Mouse (Mus musculus) forebrain, embryonic 16.5 days (tissue): ENCODE measurements around the gene Tsr3. TPM values are rescaled to one million over a fixed set of nuclear protein-coding genes. Genes with fewer than 3 reads are reported as not detected.

Experiments used
- ATAC-seq: fragments of 200-750 bp; cut with Nextera tagmentation; 2 replicates; pipeline ENCODE4 v1.8.0; 2017; ENCODE audit warnings: mild to moderate bottlenecking, moderate library complexity
- H3K27ac ChIP-seq: fragments of 300-500 bp; sonication (generic); 2 replicates; pipeline ENCODE4 v1.5.1; 2014; ENCODE audit warnings: low read length, control low read depth
- H3K27me3 ChIP-seq: fragments of 300-500 bp; sonication (generic); replicated peaks from 2 replicates; pipeline ENCODE4 v1.6.1; 2014; ENCODE audit warnings: low read length; ENCODE audit not compliant: control insufficient read depth, insufficient read depth
- H3K36me3 ChIP-seq: fragments of 300-500 bp; sonication (generic); 2 replicates; pipeline ENCODE4 v1.6.1; 2014; ENCODE audit not compliant: control insufficient read depth, insufficient read depth
- H3K4me1 ChIP-seq: fragments of 300-500 bp; sonication (generic); replicated peaks from 2 replicates; pipeline ENCODE4 v1.6.1; 2014; ENCODE audit warnings: low read length; ENCODE audit not compliant: control insufficient read depth, insufficient read depth
- H3K4me2 ChIP-seq: fragments of 300-500 bp; sonication (generic); 2 replicates; pipeline ENCODE4 v1.6.1; 2014; ENCODE audit warnings: mild to moderate bottlenecking, low read length, control low read depth
- H3K4me3 ChIP-seq: fragments of 300-500 bp; sonication (generic); replicated peaks from 2 replicates; pipeline ENCODE4 v1.5.1; 2014; ENCODE audit warnings: mild to moderate bottlenecking, low read length, control low read depth
- H3K9ac ChIP-seq: fragments of 300-500 bp; sonication (generic); replicated peaks from 2 replicates; pipeline ENCODE4 v1.6.1; 2014; ENCODE audit warnings: low read depth, low read length, control low read depth
- H3K9me3 ChIP-seq: fragments of 300-500 bp; sonication (generic); 2 replicates; pipeline ENCODE4 v1.6.1; 2016; ENCODE audit warnings: low read length; ENCODE audit not compliant: control insufficient read depth
- WGBS: fragments of 180-500 bp; shearing (Covaris S2); extraction: QIAGEN DNeasy Blood & Tissue Kit; methylation state at CpG from one replicate; pipeline ENCODE4 v1.1.7; 2014; 5-methylcytosine and 5-hydroxymethylcytosine counted together
- polyA plus RNA-seq: library from polyadenylated mRNA; unstranded; fragments of >200 nt; fragmentation: Nextera tagmentation; extraction: Ambion mirVana; gene quantifications from 2 replicates; pipeline ENCODE4 v1.2.1, GENCODE M21; 2015

Tsr3 gene
- 62.2 and 62.9 TPM in 2 replicates for polyA plus RNA-seq

DNA sequence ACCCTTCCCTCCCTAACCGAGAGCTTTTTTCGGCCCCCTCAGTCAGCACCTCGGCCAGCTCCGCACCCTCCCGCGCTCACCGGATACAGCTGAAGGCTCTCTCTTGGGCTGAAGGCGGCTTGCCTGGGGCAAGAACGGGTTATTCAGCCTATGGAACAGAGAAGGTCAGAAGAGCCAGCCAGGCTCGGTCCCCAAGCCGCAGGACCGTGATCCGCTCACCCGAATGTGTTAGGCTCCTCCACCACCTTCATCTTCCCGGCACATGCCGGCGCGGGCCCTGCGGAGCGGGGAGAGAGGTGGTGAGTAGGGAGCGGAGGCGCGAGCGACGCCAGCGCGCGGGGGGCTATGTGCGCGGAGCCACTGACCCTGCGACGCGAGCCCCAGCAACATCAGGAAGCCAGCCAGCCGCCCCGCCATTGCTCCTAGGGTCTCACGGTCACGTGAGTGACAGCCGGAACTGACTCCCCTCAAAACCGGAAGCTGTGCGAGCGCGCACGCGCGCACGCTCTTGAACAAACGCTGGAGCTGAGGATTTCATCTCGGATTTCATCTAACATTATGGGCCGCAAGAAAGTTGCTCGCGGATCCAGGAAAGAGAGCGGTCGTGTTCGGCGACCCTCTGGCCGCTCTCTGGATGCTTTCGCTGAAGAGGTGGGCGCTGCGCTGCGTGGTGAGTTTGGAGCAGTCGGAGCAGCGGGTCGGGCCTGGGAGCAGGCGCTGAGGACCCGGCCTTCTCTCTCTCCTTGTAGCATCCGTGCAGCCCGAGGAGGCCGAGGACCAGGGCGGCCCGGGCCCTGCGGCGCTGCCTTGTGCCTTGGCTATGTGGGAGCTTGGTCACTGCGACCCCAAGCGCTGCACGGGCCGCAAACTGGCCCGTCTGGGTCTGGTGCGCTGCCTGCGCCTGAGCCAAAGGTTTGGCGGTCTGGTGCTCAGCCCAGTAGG, at the start of gene Tsr3, which contains the start of gene Gnptg:
Tsr3 (plus strand) TSS at position 476 of the 942 bp plus-strand sequence.
Gnptg (minus strand) TSS at position 430 of the 942 bp plus-strand sequence.
- Histone ChIP-seq H3K4me3 (peak within 1 kb of the TSS; percentile 98), H3K9ac (peak within 1 kb of the TSS; percentile 96), H3K27ac (peak within 1 kb of the TSS; percentile 83), H3K9me3 (no peaks in the 10 kb centered on the region), H3K4me1 (peaks cover 18% of the 10 kb centered on the region), H3K27me3 (no peaks in the 10 kb centered on the region), H3K4me2 (peak within 1 kb of the TSS; percentile 99), H3K36me3 (peaks cover 27% of the 10 kb centered on the region)
- under 1% methylated on average over 80 of the region's 80 CpGs for WGBS
- peak; percentile 85 for ATAC-seq

DNA sequence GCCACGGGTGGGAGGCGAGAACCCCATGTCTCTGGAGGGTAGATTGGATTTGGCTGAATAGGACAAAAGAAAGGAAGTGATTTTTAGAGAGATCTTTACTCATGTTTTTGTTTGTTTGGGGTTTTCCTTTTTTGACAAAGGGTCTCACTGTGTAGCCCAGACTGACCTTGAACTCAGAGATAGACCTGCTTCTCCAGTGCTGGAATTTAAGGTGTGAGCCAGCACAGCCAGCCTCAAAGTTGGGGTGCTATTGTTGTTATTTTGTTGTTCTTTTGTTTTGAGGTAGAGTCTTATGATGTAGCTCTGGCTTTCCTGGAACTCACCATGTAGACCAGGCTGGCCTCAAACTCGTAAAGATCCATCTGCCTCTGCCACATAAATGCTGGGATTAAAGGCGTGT, 37.6 kb upstream of the Tsr3 start:
- Histone ChIP-seq H3K9me3 (no peaks in the 10 kb centered on the region), H3K27ac (no peak overlapping the region), H3K36me3 (peaks cover 17% of the 10 kb centered on the region), H3K4me1 (no peaks in the 10 kb centered on the region), H3K27me3 (no peaks in the 10 kb centered on the region), H3K4me2 (no peak overlapping the region), H3K4me3 (no peak overlapping the region), H3K9ac (no peak overlapping the region)
- ATAC-seq: no peak
- 93% methylated on average over 4 of the region's 4 CpGs for WGBS

GRCm38 (mm10) chr17:25210006-25210405, 30.0 kb upstream of the Tsr3 start:
- 89% methylated on average over 4 of the region's 4 CpGs for WGBS
- no peaks in the 10 kb centered on the region for H3K27me3 ChIP-seq
- H3K9ac ChIP-seq: no peak overlapping the region
- no peak overlapping the region for H3K4me3 ChIP-seq
- ATAC-seq: no peak
- H3K9me3 ChIP-seq: no peaks in the 10 kb centered on the region
- no peak overlapping the region for H3K4me2 ChIP-seq
- no peaks in the 10 kb centered on the region for H3K4me1 ChIP-seq
- H3K27ac ChIP-seq: no peak overlapping the region
- H3K36me3 ChIP-seq: peaks cover 38% of the 10 kb centered on the region

DNA sequence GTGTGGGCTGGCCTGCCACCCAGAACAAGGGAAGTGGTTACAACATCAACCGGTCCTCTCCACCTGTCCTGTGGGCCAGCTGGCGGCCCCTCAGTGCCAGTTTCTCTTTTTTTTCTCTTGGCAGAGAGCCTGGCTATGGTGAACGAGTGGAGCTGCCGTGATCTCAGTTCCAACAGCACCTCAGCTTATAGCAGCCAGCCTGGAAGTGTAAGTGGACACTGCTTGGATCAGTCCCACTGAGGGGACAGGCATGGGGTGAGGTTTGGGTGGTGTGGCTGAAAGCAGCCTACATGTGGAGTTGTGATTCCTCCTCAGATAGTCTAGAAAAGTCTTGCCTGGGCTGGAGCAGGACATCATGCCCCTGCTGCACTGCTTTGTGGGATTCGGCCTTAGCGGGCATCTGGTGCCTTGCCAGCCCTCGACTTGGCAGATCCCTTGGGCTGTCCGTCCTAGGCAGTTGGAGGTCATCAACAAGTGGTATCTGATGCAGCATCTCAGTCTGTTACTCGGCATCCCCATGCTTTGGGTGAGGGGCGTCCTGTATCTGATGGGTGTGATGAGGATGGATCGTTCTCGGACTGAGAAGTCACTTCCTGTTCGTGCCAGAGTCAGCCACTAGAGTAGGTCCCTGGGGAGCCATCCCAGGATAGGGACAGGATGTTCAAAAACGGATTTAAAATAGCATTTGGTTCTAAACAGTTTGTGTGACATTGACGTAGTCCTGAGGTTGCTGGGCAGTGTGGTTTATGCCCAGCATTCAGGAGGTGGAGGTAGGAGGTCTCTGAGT, 29.1 kb upstream of the Tsr3 start:
- Histone ChIP-seq H3K36me3 (peaks cover 43% of the 10 kb centered on the region), H3K9me3 (no peaks in the 10 kb centered on the region), H3K9ac (no peak overlapping the region), H3K4me1 (no peaks in the 10 kb centered on the region), H3K4me2 (no peak overlapping the region), H3K4me3 (no peak overlapping the region), H3K27me3 (no peaks in the 10 kb centered on the region), H3K27ac (no peak overlapping the region)
- no peak for ATAC-seq
- 79% methylated on average over 15 of the region's 15 CpGs for WGBS

- peaks cover 43% of the 10 kb centered on the region for H3K36me3 ChIP-seq
Observed at GRCm38 (mm10) chr17:25211705-25212104, 28.3 kb upstream of the Tsr3 start.

DNA sequence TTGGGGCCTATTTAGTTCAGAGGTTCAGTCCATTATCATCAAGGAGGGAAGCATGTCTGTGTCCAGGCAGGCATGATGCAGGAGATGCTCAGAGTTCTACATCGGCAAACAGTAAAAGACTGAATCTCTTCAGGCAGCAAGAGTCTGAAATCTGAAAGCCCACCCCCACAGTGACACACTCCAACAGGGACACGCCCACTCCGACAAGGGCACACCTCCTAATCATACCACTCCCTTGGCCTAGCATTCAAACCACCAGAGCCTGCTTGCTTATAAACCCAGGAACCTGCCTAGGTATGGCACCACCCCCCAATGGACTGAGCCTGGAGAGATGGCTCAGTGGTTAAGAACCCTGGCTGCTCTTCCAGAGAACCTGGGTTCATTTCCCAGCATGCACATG, 24.5 kb upstream of the Tsr3 start:
- no peaks in the 10 kb centered on the region for H3K27me3 ChIP-seq
- no peak overlapping the region for H3K27ac ChIP-seq
- no peaks in the 10 kb centered on the region for H3K4me1 ChIP-seq
- H3K4me3 ChIP-seq: no peak overlapping the region
- no peak overlapping the region for H3K4me2 ChIP-seq
- ATAC-seq: no peak
- WGBS: 96% methylated on average over 3 of the region's 3 CpGs
- H3K9ac ChIP-seq: no peak overlapping the region
- H3K9me3 ChIP-seq: no peaks in the 10 kb centered on the region
- H3K36me3 ChIP-seq: peaks cover 27% of the 10 kb centered on the region

More at GRCm38 (mm10) chr17:25211705-25212104, 28.3 kb upstream of the Tsr3 start:
- Histone ChIP-seq H3K27me3 (no peaks in the 10 kb centered on the region), H3K9ac (no peak overlapping the region), H3K9me3 (no peaks in the 10 kb centered on the region), H3K27ac (no peak overlapping the region), H3K4me3 (no peak overlapping the region), H3K4me2 (no peak overlapping the region), H3K4me1 (no peaks in the 10 kb centered on the region)
- ATAC-seq: no peak
- WGBS: 90% methylated on average over 4 of the region's 4 CpGs

- H3K4me1 ChIP-seq: peaks cover 7% of the 10 kb centered on the region; the same call in 1 of the 2 replicates
- H3K9ac ChIP-seq: no peak overlapping the region
- H3K36me3 ChIP-seq: peaks cover 10% of the 10 kb centered on the region; the same call in 1 of the 2 replicates
- H3K4me2 ChIP-seq: no peak overlapping the region
- no peak overlapping the region for H3K4me3 ChIP-seq
- no peaks in the 10 kb centered on the region for H3K9me3 ChIP-seq
- 91% methylated on average over 9 of the region's 9 CpGs for WGBS
- H3K27ac ChIP-seq: no peak overlapping the region
- H3K27me3 ChIP-seq: no peaks in the 10 kb centered on the region
- ATAC-seq: no peak
Observed at GRCm38 (mm10) chr17:25218967-25219366, 21.0 kb upstream of the Tsr3 start.

DNA sequence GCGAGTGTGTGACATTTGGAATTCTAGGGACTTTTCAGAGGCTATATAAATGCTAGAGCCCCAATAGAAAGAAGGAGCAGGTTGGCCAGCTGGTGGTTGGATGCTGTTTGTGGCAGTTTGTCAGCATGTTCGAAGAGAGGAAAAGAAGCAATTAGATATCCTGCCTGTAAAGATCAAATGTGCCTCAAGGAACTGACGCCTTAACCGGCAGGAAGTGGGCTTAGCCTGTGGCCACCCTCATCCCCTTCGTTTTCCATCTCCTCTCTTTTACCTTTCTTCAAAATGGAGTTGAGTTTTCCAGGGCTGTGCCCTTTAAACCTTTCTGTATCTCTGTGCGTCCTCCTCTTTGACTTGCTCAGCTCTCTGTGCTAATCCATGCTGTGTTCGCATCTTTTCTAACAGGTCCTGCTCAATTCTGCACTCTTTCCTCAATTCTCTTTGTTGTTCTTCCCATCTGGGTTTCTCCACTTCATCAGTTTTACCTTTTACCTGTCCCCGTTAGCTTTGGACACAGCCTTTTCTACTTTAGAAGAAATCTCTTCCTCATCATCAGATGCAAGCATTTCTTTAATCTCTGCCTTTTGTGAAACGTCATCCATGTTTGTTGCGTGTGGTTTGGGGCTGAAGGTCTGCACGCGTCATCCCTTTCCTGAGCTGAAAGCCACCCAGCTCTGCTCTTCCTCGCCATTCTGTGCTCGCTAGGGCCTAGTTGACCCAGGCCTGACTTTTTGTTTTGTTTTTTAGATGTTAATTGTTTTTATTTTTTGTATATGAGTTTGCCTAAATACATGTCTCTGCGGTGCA, 20.3 kb upstream of the Tsr3 start:
- WGBS: 94% methylated on average over 15 of the region's 15 CpGs
- Histone ChIP-seq H3K4me1 (peaks cover 7% of the 10 kb centered on the region; the same call in 1 of the 2 replicates), H3K4me2 (no peak overlapping the region), H3K4me3 (no peak overlapping the region), H3K27me3 (no peaks in the 10 kb centered on the region), H3K27ac (no peak overlapping the region), H3K36me3 (peaks cover 8% of the 10 kb centered on the region; the same call in 1 of the 2 replicates), H3K9ac (no peak overlapping the region), H3K9me3 (no peaks in the 10 kb centered on the region)
- ATAC-seq: no peak
